Mouse (Mus musculus) small intestine, adult 2 months (tissue): ENCODE measurements at regions not wholly inside any gene's neighbourhood (a gene's known extent, or its start where the extent isn't known, plus 50 kb on each side); places are given as distances from the start of the nearest gene placed in this dataset.

Source experiments
- CTCF ChIP-seq: fragments of 200-500 bp; IDR thresholded peaks from 2 replicates; pipeline ENCODE4 v1.5.1; 2012; ENCODE audit warnings: low read depth, mild to moderate bottlenecking, control low read depth, inconsistent platforms, low read length, moderate library complexity, mixed read lengths; ENCODE audit not compliant: insufficient replicate concordance, insufficient read length; ENCODE audit errors: extremely low read depth
- POLR2A ChIP-seq: fragments of 200-500 bp; IDR thresholded peaks from 2 replicates; pipeline ENCODE4 v1.6.1; 2012; ENCODE audit warnings: low read depth, mild to moderate bottlenecking, control low read depth, inconsistent platforms, low read length, moderate library complexity

DNA sequence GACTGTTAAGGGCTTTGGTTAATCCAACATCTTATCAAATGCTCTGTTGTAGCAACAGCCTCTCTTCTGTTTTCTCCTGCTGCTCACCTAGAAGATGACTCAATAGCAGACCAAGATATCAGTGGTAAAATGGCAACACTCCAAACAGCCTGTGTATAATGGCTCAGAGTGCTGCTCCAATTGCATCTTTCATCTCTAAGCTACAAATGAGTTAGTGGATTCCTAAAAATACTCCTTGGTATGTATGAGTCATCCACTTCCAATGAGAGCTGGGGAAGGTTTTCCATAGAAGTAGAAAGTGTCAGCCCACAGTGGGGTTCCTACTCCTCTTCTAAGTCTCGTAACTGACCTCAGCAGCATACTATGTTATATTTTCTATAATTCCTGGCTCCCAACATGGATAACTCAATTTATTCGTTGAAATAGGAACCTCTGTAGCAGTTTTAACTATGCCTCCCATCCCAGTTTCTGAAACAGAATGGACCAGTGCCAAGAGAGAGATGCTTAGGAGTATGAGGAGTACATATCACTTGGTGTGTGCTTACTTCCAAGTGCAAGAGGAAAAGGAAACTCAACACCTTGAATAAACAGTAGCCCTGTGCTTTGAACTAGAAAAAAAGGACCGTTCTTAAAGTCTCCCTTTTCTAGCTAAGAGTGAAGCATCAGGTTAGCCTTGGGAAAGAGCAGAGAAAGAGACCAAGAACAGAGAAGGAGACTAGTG lies 612.5 kb upstream of the Klf6 start:
- no peak for TF ChIP-seq POLR2A
- no peak for TF ChIP-seq CTCF
